Mouse (Mus musculus) heart, postnatal 0 days (tissue): ENCODE results near the gene Shank1.

Experiments
- CTCF ChIP-seq: IDR thresholded peaks from 2 replicates; pipeline ENCODE4 v1.5.1; 2016; ENCODE audit warnings: antibody characterized with exemption, control low read depth, low read depth
- EP300 ChIP-seq: IDR thresholded peaks from 2 replicates; pipeline ENCODE4 v1.6.1; 2016; ENCODE audit warnings: antibody characterized with exemption, low read depth

- TF ChIP-seq CTCF (no peak), EP300 (0 out of 2 replicates have a peak, but pooled peaks have one; percentile 40)
These were observed 5.0 kb upstream of the Shank1 start for GRCm38 (mm10) chr7:44304775-44305641.
